9 mouse cellular contexts compared by ENCODE assay signal in genomic region chr7:138398182-138398793, GRCm38 (mm10). TPM values are rescaled to one million over a fixed set of nuclear protein-coding genes. Genes with fewer than 3 reads are reported as not detected.
DNase-seq lines count a peak whose midpoint lies in the region; ATAC-seq and TF ChIP-seq lines count a peak whose summit lies in the region.
"Had no signal": no experiment of that assay in that cellular context is flagged by ENCODE, and none has a peak within 500 bp of the region (broad histone marks: within the 10 kb centered on the region; RNA-seq: fewer than 3 reads in every experiment).

No protein-coding gene starts in this region.

- no peaks in the 10 kb centered on the region for H3K36me3 ChIP-seq in E14TG2a.4 (ENCODE audit: insufficient read depth, low read length)
- no peaks in the 10 kb centered on the region for H3K36me3 ChIP-seq in forebrain, embryonic 11.5 days (ENCODE audit: control insufficient read depth, insufficient read depth, low read length)
- H3K36me3 ChIP-seq in liver, embryonic 14.5 days (replicated peaks; ENCODE audit: control insufficient read depth, insufficient read depth, low read depth) = no peaks in the 10 kb centered on the region

- H3K9ac ChIP-seq in forebrain, embryonic 11.5 days (ENCODE audit: low read length) = peak overlapping the region; percentile 55; the same call in 1 of the 2 replicates
- H3K9ac ChIP-seq in liver, embryonic 14.5 days (replicated peaks) = no peak overlapping the region

- peaks cover 54% of the 10 kb centered on the region for H3K27me3 ChIP-seq in E14TG2a.4 (ENCODE audit: insufficient read depth, low read length)
- peaks cover 13% of the 10 kb centered on the region for H3K27me3 ChIP-seq in forebrain, embryonic 11.5 days (ENCODE audit: control insufficient read depth, insufficient read depth, low read length)
- peaks cover 27% of the 10 kb centered on the region for H3K27me3 ChIP-seq in liver, embryonic 14.5 days (ENCODE audit: control insufficient read depth, insufficient read depth, low read length)
- H3K27me3 ChIP-seq: Patski had no signal

- peaks cover 14% of the 10 kb centered on the region for H3K4me1 ChIP-seq in E14TG2a.4 (replicated peaks; ENCODE audit: low read depth, low read length)
- H3K4me1 ChIP-seq in forebrain, embryonic 11.5 days (replicated peaks; ENCODE audit: control insufficient read depth, insufficient read depth, low read length) = peaks cover 5% of the 10 kb centered on the region; the same call in 1 of the 2 replicates
- H3K4me1 ChIP-seq in liver, embryonic 14.5 days (replicated peaks; ENCODE audit: control insufficient read depth in 2 of 2, insufficient read depth in 2 of 2, low read length in 1 of 2) = no peaks in the 10 kb centered on the region

- no peak for TF ChIP-seq EP300 in liver, embryonic 14.5 days (IDR thresholded peaks at IDR 0.05; ENCODE audit: low read depth)

- no peak overlapping the region for H3K27ac ChIP-seq in forebrain, embryonic 11.5 days (ENCODE audit: low read depth, low read length)
- no peak overlapping the region for H3K27ac ChIP-seq in liver, embryonic 14.5 days

- 1% methylated on average over 21 of the region's 21 CpGs for WGBS in forebrain, embryonic 11.5 days
- 3% methylated on average over 21 of the region's 21 CpGs for WGBS in liver, embryonic 14.5 days (ENCODE audit: insufficient replicate concordance)

- H3K4me3 ChIP-seq in E14TG2a.4 (replicated peaks; ENCODE audit: low read length) = peak overlapping the region; percentile 90
- H3K4me3 ChIP-seq in forebrain, embryonic 11.5 days (ENCODE audit: low read depth, low read length) = peak overlapping the region; percentile 58
- no peak overlapping the region for H3K4me3 ChIP-seq in liver, embryonic 14.5 days (ENCODE audit: insufficient read depth in 1 of 2, low read depth in 2 of 2, low read length in 2 of 2)

- no peaks in the 10 kb centered on the region for H3K9me3 ChIP-seq in E14TG2a.4 (ENCODE audit: low read length)
- no peaks in the 10 kb centered on the region for H3K9me3 ChIP-seq in forebrain, embryonic 11.5 days (ENCODE audit: control insufficient read depth, low read length)
- H3K9me3 ChIP-seq in liver, embryonic 14.5 days (ENCODE audit: control insufficient read depth, low read length) = no peaks in the 10 kb centered on the region

- TF ChIP-seq CTCF in E14TG2a.4 (conservative IDR thresholded peaks at IDR 0.05; ENCODE audit: low read length) = peak; percentile 85
- peak; percentile 59 for TF ChIP-seq CTCF in liver, embryonic 14.5 days (IDR thresholded peaks at IDR 0.05; ENCODE audit: low read depth)

- H3K4me2 ChIP-seq in forebrain, embryonic 11.5 days (ENCODE audit: low read depth, low read length, severe bottlenecking) = peak overlapping the region; percentile 99
- H3K4me2 ChIP-seq in liver, embryonic 14.5 days (ENCODE audit: low read depth) = no peak overlapping the region

- peak; percentile 84 for ATAC-seq in forebrain, embryonic 11.5 days (replicated peaks; ENCODE audit: low FRiP score)
- peak; percentile 27 to 28; a peak in 3 of 4 replicates for ATAC-seq in hematopoietic stem cell, adult 5-6 weeks (replicated peaks in 1 of 2; ENCODE audit: insufficient read depth in 1 of 2, low FRiP score in 2 of 2, low TSS enrichment in 1 of 2, low read depth in 1 of 2, poor library complexity in 2 of 2, severe bottlenecking in 2 of 2)
- ATAC-seq in liver, embryonic 14.5 days (ENCODE audit: insufficient read depth) = no peak
- no peak for ATAC-seq in CD4-positive, CD25-positive, alpha-beta regulatory T cell, adult 4 months
- ATAC-seq: Patski had no signal

- peak; percentile 55 for DNase-seq in brain, embryonic 18.5 days (ENCODE audit: low read depth, low spot score)
- peak; percentile 88 for DNase-seq in forebrain, embryonic 11.5 days (ENCODE audit: low spot score)
- DNase-seq in layer of hippocampus, adult 18-20 months (ENCODE audit: low spot score in 2 of 2) = peak; percentile 51 to 81
- DNase-seq in liver, embryonic 14.5 days (ENCODE audit: low read depth in 3 of 3, low spot score in 3 of 3) = no peak
- peak; percentile 89 for DNase-seq in retina, postnatal 1 day

RNA-seq across cellular contexts. Expression of gene Tcerg1l, which starts 0.8 kb away (rescaled TPM):
- polyA plus RNA-seq in forebrain, embryonic 11.5 days (2014; fragmentation: Nextera tagmentation; extraction: Ambion mirVana) = 2.3 and 2.4 TPM in 2 replicates
- total RNA-seq in hematopoietic stem cell, adult 5-6 weeks (2017) = not detected in 2 replicates
- total RNA-seq in layer of hippocampus, adult 18-20 months (2021) = 10 to 100 TPM in 1 of 2 experiments, 1 to 10 TPM in 1; 9.8 to 14.5 TPM
- 0.01 and 0.02 TPM in 2 replicates for polyA plus RNA-seq in liver, embryonic 14.5 days (2012; rRNA removed)
- not detected in 2 replicates for polyA plus RNA-seq in liver, embryonic 14.5 days (2014; fragmentation: Nextera tagmentation; extraction: Ambion mirVana)
- not detected for polyA plus RNA-seq in CD4-positive, CD25-positive, alpha-beta regulatory T cell, adult 4 months (2017; shearing (Covaris generic))

Comparison
In these comparisons a context has a peak if more than half of its experiments do, and no peak if none do; other contexts are left out.
1. H3K4me3 ChIP-seq: peak in E14TG2a.4 (single experiment) and forebrain, embryonic 11.5 days (single experiment); none in liver, embryonic 14.5 days (0 of 2).
2. DNase-seq: peak in brain, embryonic 18.5 days (single experiment), forebrain, embryonic 11.5 days (single experiment), layer of hippocampus, adult 18-20 months (2 of 2) and retina, postnatal 1 day (single experiment); none in liver, embryonic 14.5 days (0 of 3).
3. ATAC-seq: peak in forebrain, embryonic 11.5 days (single experiment) and hematopoietic stem cell, adult 5-6 weeks (2 of 2); none in liver, embryonic 14.5 days (single experiment) and CD4-positive, CD25-positive, alpha-beta regulatory T cell, adult 4 months (single experiment).